Mouse (Mus musculus) forebrain, embryonic 16.5 days (tissue): ENCODE measurements around the gene Zfp667. TPM values are rescaled to one million over a fixed set of nuclear protein-coding genes. Genes with fewer than 3 reads are reported as not detected.
"Not testable (repeated sequence)": the region's sequence is repeated elsewhere in the genome, so short reads cannot be mapped to it uniquely, and the experiment has no call there.

Experiments
- ATAC-seq: fragments of 200-750 bp; cut with Nextera tagmentation; 2 replicates; pipeline ENCODE4 v1.8.0; 2017; ENCODE audit warnings: mild to moderate bottlenecking, moderate library complexity
- H3K27ac ChIP-seq: fragments of 300-500 bp; sonication (generic); 2 replicates; pipeline ENCODE4 v1.5.1; 2014; ENCODE audit warnings: low read length, control low read depth
- H3K27me3 ChIP-seq: fragments of 300-500 bp; sonication (generic); replicated peaks from 2 replicates; pipeline ENCODE4 v1.6.1; 2014; ENCODE audit warnings: low read length; ENCODE audit not compliant: control insufficient read depth, insufficient read depth
- H3K36me3 ChIP-seq: fragments of 300-500 bp; sonication (generic); 2 replicates; pipeline ENCODE4 v1.6.1; 2014; ENCODE audit not compliant: control insufficient read depth, insufficient read depth
- H3K4me1 ChIP-seq: fragments of 300-500 bp; sonication (generic); replicated peaks from 2 replicates; pipeline ENCODE4 v1.6.1; 2014; ENCODE audit warnings: low read length; ENCODE audit not compliant: control insufficient read depth, insufficient read depth
- H3K4me2 ChIP-seq: fragments of 300-500 bp; sonication (generic); 2 replicates; pipeline ENCODE4 v1.6.1; 2014; ENCODE audit warnings: mild to moderate bottlenecking, low read length, control low read depth
- H3K4me3 ChIP-seq: fragments of 300-500 bp; sonication (generic); replicated peaks from 2 replicates; pipeline ENCODE4 v1.5.1; 2014; ENCODE audit warnings: mild to moderate bottlenecking, low read length, control low read depth
- H3K9ac ChIP-seq: fragments of 300-500 bp; sonication (generic); replicated peaks from 2 replicates; pipeline ENCODE4 v1.6.1; 2014; ENCODE audit warnings: low read depth, low read length, control low read depth
- H3K9me3 ChIP-seq: fragments of 300-500 bp; sonication (generic); 2 replicates; pipeline ENCODE4 v1.6.1; 2016; ENCODE audit warnings: low read length; ENCODE audit not compliant: control insufficient read depth
- WGBS: fragments of 180-500 bp; shearing (Covaris S2); extraction: QIAGEN DNeasy Blood & Tissue Kit; methylation state at CpG from one replicate; pipeline ENCODE4 v1.1.7; 2014; 5-methylcytosine and 5-hydroxymethylcytosine counted together
- polyA plus RNA-seq: library from polyadenylated mRNA; unstranded; fragments of >200 nt; fragmentation: Nextera tagmentation; extraction: Ambion mirVana; gene quantifications from 2 replicates; pipeline ENCODE4 v1.2.1, GENCODE M21; 2015

Gene Zfp667
- polyA plus RNA-seq, 1 experiment from 2014 or later = 13.0 TPM

- not testable (repeated sequence) for H3K27ac ChIP-seq, H3K4me3 ChIP-seq, H3K4me1 ChIP-seq, H3K36me3 ChIP-seq, H3K27me3 ChIP-seq, ATAC-seq, H3K4me2 ChIP-seq, H3K9ac ChIP-seq, H3K9me3 ChIP-seq
- 43% methylated on average over 2 of the region's 2 CpGs for WGBS
Measured at GRCm38 (mm10) chr7:6260004-6260403, 26.4 kb upstream of the Zfp667 start.

GRCm38 (mm10) chr7:6262120-6262519 lies 24.3 kb upstream of the Zfp667 start:
- Histone ChIP-seq H3K4me2 (no peak overlapping the region), H3K4me1 (no peaks in the 10 kb centered on the region), H3K4me3 (no peak overlapping the region), H3K27ac (no peak overlapping the region), H3K9ac (no peak overlapping the region), H3K27me3 (no peaks in the 10 kb centered on the region), H3K9me3 (no peaks in the 10 kb centered on the region), H3K36me3 (no peaks in the 10 kb centered on the region)
- WGBS = 82% methylated on average over 3 of the region's 3 CpGs
- ATAC-seq = no peak

- H3K9me3 ChIP-seq = no peaks in the 10 kb centered on the region
Measured at GRCm38 (mm10) chr7:6262984-6263383, 23.4 kb upstream of the Zfp667 start.

DNA sequence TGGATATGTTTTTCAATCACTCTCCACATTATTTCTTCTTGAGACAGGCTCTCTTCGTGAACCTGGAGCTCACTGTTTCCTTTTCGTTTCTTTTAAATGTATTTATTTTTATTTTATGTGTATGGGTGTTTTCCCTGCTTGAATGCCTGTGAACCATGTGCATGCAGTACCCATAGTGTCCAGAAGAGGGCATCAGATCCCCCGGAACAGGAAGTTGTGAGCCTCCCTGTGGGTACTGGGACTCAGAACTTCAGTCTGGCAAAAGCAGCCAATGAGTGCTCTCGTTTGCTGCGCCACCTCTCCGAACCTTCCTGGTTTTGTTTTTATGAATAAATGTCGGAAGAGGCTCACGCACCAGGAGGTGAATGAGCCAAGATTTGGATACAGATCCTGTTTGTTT lies 20.7 kb upstream of the Zfp667 start:
- Histone ChIP-seq H3K27me3 (no peaks in the 10 kb centered on the region), H3K36me3 (no peaks in the 10 kb centered on the region), H3K9ac (no peak overlapping the region), H3K9me3 (no peaks in the 10 kb centered on the region), H3K4me2 (no peak overlapping the region), H3K27ac (no peak overlapping the region), H3K4me3 (no peak overlapping the region), H3K4me1 (no peaks in the 10 kb centered on the region)
- ATAC-seq = no peak
- whole genome bisulfite sequencing = 61% methylated on average over 8 of the region's 8 CpGs

More at GRCm38 (mm10) chr7:6262984-6263383, 23.4 kb upstream of the Zfp667 start:
- Histone ChIP-seq H3K4me3 (no peak overlapping the region), H3K36me3 (no peaks in the 10 kb centered on the region), H3K27me3 (no peaks in the 10 kb centered on the region), H3K9ac (no peak overlapping the region), H3K4me1 (no peaks in the 10 kb centered on the region), H3K4me2 (no peak overlapping the region), H3K27ac (no peak overlapping the region)
- WGBS = 87% methylated on average over 4 of the region's 4 CpGs
- no peak for ATAC-seq

DNA sequence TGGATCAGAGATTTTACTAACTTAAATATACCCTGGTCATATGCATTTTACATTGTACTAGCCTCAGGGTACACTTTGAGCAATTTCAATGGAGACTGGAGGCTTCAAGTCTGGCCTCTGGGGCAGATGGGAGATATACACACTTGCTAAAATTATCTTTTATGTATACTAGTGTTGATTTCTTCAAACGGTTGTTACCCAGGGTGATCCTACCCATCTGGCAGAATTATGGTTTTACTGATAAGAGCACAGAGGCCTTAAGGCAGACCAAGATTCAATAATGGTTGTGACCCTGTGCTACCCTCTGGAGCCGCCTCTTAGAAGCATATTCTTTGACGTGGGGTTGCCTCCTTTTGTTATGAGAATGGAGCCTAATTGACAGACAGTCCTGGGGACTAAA lies 8.5 kb upstream of the Zfp667 start:
- Histone ChIP-seq H3K9me3 (no peaks in the 10 kb centered on the region), H3K27ac (no peak overlapping the region), H3K4me2 (no peak overlapping the region), H3K4me3 (no peak overlapping the region), H3K4me1 (peaks cover 1% of the 10 kb centered on the region), H3K9ac (no peak overlapping the region), H3K27me3 (no peaks in the 10 kb centered on the region), H3K36me3 (no peaks in the 10 kb centered on the region)
- ATAC-seq = no peak
- 59% methylated on average over 3 of the region's 3 CpGs for WGBS

- Histone ChIP-seq H3K27me3 (no peaks in the 10 kb centered on the region), H3K9me3 (no peaks in the 10 kb centered on the region), H3K4me1 (peaks cover 18% of the 10 kb centered on the region), H3K4me2 (peak overlapping the region; percentile 58), H3K27ac (peak overlapping the region; percentile 94), H3K4me3 (peak overlapping the region; percentile 70), H3K9ac (no peak overlapping the region; the same call in 1 of the 2 replicates), H3K36me3 (no peaks in the 10 kb centered on the region)
- no peak for ATAC-seq
- 0% methylated on average over 1 of the region's 1 CpGs for WGBS
Measured at GRCm38 (mm10) chr7:6282749-6283148, 3.6 kb upstream of the Zfp667 start.

DNA sequence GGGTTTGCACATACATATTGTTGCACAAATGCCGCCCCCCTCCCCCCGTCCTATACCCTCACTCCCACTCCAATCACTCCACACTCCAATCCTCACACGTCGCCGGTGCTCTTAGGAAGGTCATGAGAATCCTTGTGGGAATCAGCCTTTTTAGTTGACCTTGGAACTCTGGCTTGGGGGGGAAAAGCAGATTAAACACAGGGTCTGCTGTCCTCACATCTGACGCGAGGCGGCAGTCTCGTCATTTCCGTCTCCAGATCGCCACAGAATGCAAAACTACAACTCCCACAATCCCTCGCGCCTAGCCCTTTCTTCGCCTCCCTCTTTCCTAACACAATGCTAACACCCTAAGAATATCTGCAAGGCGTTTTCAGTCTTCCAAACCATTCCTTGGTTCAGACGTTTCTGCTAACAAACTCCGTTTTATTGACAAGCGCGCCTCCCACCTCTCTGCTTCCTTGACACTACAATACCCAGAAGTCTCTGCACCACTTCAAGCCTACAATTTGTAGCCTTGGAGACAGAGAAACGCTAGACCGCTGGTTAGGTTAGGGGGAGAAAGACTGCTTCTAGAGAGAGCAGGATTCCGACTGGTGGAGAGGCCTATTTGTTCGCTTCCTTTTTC lies 2.8 kb upstream of the Zfp667 start:
- Histone ChIP-seq H3K27me3 (no peaks in the 10 kb centered on the region), H3K9ac (peak overlapping the region; percentile 76), H3K4me2 (peak overlapping the region; percentile 58), H3K27ac (peak overlapping the region; percentile 94), H3K36me3 (no peaks in the 10 kb centered on the region), H3K4me1 (peaks cover 21% of the 10 kb centered on the region), H3K4me3 (peak overlapping the region; percentile 70), H3K9me3 (no peaks in the 10 kb centered on the region)
- ATAC-seq = peak; percentile 78
- WGBS = 0% methylated on average over 23 of the region's 23 CpGs

DNA sequence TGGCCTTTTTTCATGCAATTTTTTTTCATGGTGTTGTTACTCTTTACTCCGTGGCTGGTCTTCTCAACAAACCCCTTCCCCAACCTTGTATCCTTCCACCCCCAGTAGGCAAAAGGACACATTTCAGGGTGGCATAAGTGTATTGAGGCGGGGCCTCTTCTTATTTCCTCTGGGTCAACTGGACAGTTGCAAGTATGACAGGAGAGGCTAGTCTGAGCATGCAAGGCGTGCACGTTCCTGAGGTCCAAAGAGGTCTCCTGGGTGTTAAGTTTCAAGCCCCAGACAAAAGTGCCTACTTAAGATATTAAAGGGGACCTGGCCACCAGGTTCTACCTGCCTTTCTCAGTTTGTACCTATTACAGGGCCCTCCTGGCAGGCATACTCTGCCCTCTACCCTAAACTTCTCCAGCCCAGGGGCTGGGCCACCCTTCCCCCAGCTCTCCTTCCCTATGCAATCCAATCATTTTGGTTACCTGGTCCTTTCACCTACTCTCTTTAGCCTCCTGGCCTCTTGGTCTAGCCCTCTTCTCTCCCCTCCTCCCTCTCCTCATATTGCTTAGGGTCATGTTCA lies 1.9 kb upstream of the Zfp667 start:
- Histone ChIP-seq H3K27ac (no peak overlapping the region), H3K27me3 (no peaks in the 10 kb centered on the region), H3K4me1 (peaks cover 21% of the 10 kb centered on the region), H3K4me2 (no peak overlapping the region; the same call in 1 of the 2 replicates), H3K36me3 (no peaks in the 10 kb centered on the region), H3K9ac (no peak overlapping the region), H3K9me3 (no peaks in the 10 kb centered on the region), H3K4me3 (no peak overlapping the region)
- 88% methylated on average over 4 of the region's 4 CpGs for WGBS
- ATAC-seq = no peak

GRCm38 (mm10) chr7:6285366-6285765 lies 1.0 kb upstream of the Zfp667 start:
- H3K4me2 ChIP-seq = no peak overlapping the region
- H3K4me3 ChIP-seq = no peak overlapping the region
- no peaks in the 10 kb centered on the region for H3K27me3 ChIP-seq
- ATAC-seq = no peak
- peaks cover 21% of the 10 kb centered on the region for H3K4me1 ChIP-seq
- no peaks in the 10 kb centered on the region for H3K36me3 ChIP-seq
- no peak overlapping the region for H3K9ac ChIP-seq
- 91% methylated on average over 6 of the region's 6 CpGs for WGBS
- no peak overlapping the region for H3K27ac ChIP-seq
- no peaks in the 10 kb centered on the region for H3K9me3 ChIP-seq
